11 mouse cellular contexts compared by ENCODE assay signal in genomic region chr9:118862852-118863260, GRCm38 (mm10).
A peak's percentile ranks its signal among the peaks of the same experiment; 100 is the strongest.
DNase-seq lines count a peak whose midpoint lies in the region; ATAC-seq lines count a peak whose summit lies in the region.
"Had no signal": no experiment of that assay in that cellular context is flagged by ENCODE, and none has a peak within 500 bp of the region (broad histone marks: within the 10 kb centered on the region; RNA-seq: fewer than 3 reads in every experiment).

No protein-coding gene starts in this region.

- no peak for DNase-seq in kidney, postnatal 4 days
- peak; percentile 57 for DNase-seq in ZHBTc4 (ENCODE audit: low read depth, low spot score)
- peak; percentile 61 for DNase-seq in embryo, embryonic 9.5 days (ENCODE audit: extremely low spot score)
- DNase-seq in lung, postnatal 25 days (ENCODE audit: low spot score) = peak; percentile 41
- DNase-seq in T-cell, adult 2 months (ENCODE audit: low spot score) = no peak
- DNase-seq: adrenal gland, postnatal 25 days; cerebellum, adult 9-11 months had no signal

- no peaks in the 10 kb centered on the region for H3K9me3 ChIP-seq in kidney, embryonic 16.5 days (ENCODE audit: low read length)
- H3K9me3 ChIP-seq: forebrain, embryonic 15.5 days; hindbrain, embryonic 15.5 days had no signal

- no peak overlapping the region for H3K27ac ChIP-seq in kidney, embryonic 16.5 days (ENCODE audit: low read length)
- H3K27ac ChIP-seq: forebrain, embryonic 15.5 days; hindbrain, embryonic 15.5 days had no signal

- H3K9ac ChIP-seq in kidney, embryonic 16.5 days (replicated peaks; ENCODE audit: low read length) = no peak overlapping the region
- H3K9ac ChIP-seq: forebrain, embryonic 15.5 days; hindbrain, embryonic 15.5 days had no signal

- H3K27me3 ChIP-seq in kidney, embryonic 16.5 days (ENCODE audit: insufficient read depth, low read length) = no peaks in the 10 kb centered on the region
- H3K27me3 ChIP-seq: forebrain, embryonic 15.5 days; hindbrain, embryonic 15.5 days had no signal

- H3K4me1 ChIP-seq in kidney, embryonic 16.5 days (ENCODE audit: insufficient read depth, low read length) = peaks cover 26% of the 10 kb centered on the region
- H3K4me1 ChIP-seq: forebrain, embryonic 15.5 days had no signal

- H3K4me3 ChIP-seq in kidney, embryonic 16.5 days (ENCODE audit: low read length) = no peak overlapping the region
- H3K4me3 ChIP-seq: forebrain, embryonic 15.5 days; hindbrain, embryonic 15.5 days had no signal

- ATAC-seq in kidney, embryonic 16.5 days (ENCODE audit: low FRiP score, low TSS enrichment) = peak; percentile 57
- no peak for ATAC-seq in erythroblast, adult 5-6 weeks (replicated peaks; ENCODE audit: low FRiP score, poor library complexity, severe bottlenecking)
- ATAC-seq: forebrain, embryonic 15.5 days had no signal

- peaks cover 8% of the 10 kb centered on the region for H3K36me3 ChIP-seq in kidney, embryonic 16.5 days (ENCODE audit: insufficient read depth, low read length)
- H3K36me3 ChIP-seq: forebrain, embryonic 15.5 days; hindbrain, embryonic 15.5 days had no signal

- H3K4me2 ChIP-seq in kidney, embryonic 16.5 days (replicated peaks; ENCODE audit: low read depth, low read length) = peak overlapping the region; percentile 41
- H3K4me2 ChIP-seq: forebrain, embryonic 15.5 days; hindbrain, embryonic 15.5 days had no signal

- WGBS in kidney, embryonic 16.5 days = 33% methylated on average over 9 of the region's 9 CpGs

Comparison
In these comparisons a context has a peak if more than half of its experiments do, and no peak if none do; other contexts are left out.
1. DNase-seq: peak in ZHBTc4 (single experiment), embryo, embryonic 9.5 days (single experiment) and lung, postnatal 25 days (single experiment); none in kidney, postnatal 4 days (0 of 2) and T-cell, adult 2 months (single experiment).